Mouse (Mus musculus): Measurements from ENCODE around the gene Abcg5. TPM values are rescaled to one million over a fixed set of nuclear protein-coding genes. Genes with fewer than 3 reads are reported as not detected.

Abcg5 gene
- total RNA-seq, 1 experiment = 0.27 TPM

- H3K4me3 ChIP-seq (ENCODE audit: insufficient read depth in 1 of 2, low read depth in 1 of 2, low read length in 2 of 2, poor library complexity in 1 of 2, severe bottlenecking in 1 of 2) = no peak overlapping the region
- H3K27ac ChIP-seq (ENCODE audit: insufficient read depth, low read depth, low read length, poor library complexity, severe bottlenecking) = no peak overlapping the region
- H3K36me3 ChIP-seq (ENCODE audit: control insufficient read depth, insufficient read depth, low read length, poor library complexity, severe bottlenecking) = no peaks in the 10 kb centered on the region
- TF ChIP-seq CHD2 (IDR thresholded peaks at IDR 0.05; ENCODE audit: low read depth, low read length) = no peak
- no peak for TF ChIP-seq ZC3H11A (IDR thresholded peaks at IDR 0.05; ENCODE audit: borderline replicate concordance, low read depth, low read length)
- TF ChIP-seq HCFC1 (IDR thresholded peaks at IDR 0.05; ENCODE audit: borderline replicate concordance, insufficient read depth, low read length) = no peak
- no peak for TF ChIP-seq ZNF384 (IDR thresholded peaks at IDR 0.05; ENCODE audit: low read depth, low read length)
- TF ChIP-seq MAFK (IDR thresholded peaks at IDR 0.05; ENCODE audit: insufficient read depth, low read depth, low read length) = no peak
- H3K9me3 ChIP-seq (ENCODE audit: control insufficient read depth, insufficient read depth, low read depth, low read length) = no peaks in the 10 kb centered on the region
- in situ Hi-C loops (cut with MboI; ENCODE audit: low sequenced_read_pairs in 2 of 2, unreplicated experiment in 2 of 2) = no loop called here
- peaks cover 0 to 2% of the 10 kb centered on the region in 2 experiments; a peak in 1 of 4 replicates for H3K4me1 ChIP-seq (ENCODE audit: control insufficient read depth in 2 of 2, insufficient read depth in 2 of 2, low read length in 2 of 2, poor library complexity in 1 of 2)
- H3K9ac ChIP-seq (ENCODE audit: insufficient read depth, low read depth, low read length, poor library complexity, severe bottlenecking) = no peak overlapping the region
- DNase-seq (ENCODE audit: low read depth, low spot score) = no peak
These were observed 54.2 kb downstream of the Abcg5 start for GRCm38 (mm10) chr17:84628611-84629010.

DNA sequence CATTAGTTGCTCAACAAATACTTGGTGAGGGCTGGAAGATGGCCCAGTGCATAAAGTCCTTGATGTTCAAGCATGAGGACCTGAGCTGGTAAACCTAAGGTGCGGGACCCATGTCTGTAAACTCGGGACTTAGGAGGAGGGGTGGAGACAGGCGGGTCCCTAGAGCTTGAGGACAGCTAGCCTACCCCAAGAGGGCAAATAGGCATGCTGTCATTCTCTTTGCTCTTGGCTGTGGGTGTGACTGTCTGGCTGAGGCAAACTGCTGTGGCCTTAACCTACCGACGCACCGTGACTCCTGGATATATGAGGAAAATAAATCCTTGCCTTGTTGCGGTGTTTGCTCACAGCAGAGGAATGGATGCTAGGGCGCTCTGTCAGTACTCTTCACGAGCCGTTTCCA is 55.1 kb downstream of the Abcg5 start:
- DNase-seq (ENCODE audit: low read depth, low spot score) = no peak
- in situ Hi-C loops (cut with MboI; ENCODE audit: low sequenced_read_pairs in 2 of 2, unreplicated experiment in 2 of 2) = no loop called here
- no peak overlapping the region for H3K27ac ChIP-seq (ENCODE audit: insufficient read depth, low read depth, low read length, poor library complexity, severe bottlenecking)

GRCm38 (mm10) chr17:84626857-84627305 is 55.9 kb downstream of the Abcg5 start:
- no peaks in the 10 kb centered on the region for H3K4me1 ChIP-seq (ENCODE audit: control insufficient read depth in 2 of 2, insufficient read depth in 2 of 2, low read length in 2 of 2, poor library complexity in 1 of 2)
- no peaks in the 10 kb centered on the region for H3K9me3 ChIP-seq (ENCODE audit: control insufficient read depth, insufficient read depth, low read depth, low read length)
- TF ChIP-seq HCFC1 (IDR thresholded peaks at IDR 0.05; ENCODE audit: borderline replicate concordance, insufficient read depth, low read length) (no peak), ZNF384 (IDR thresholded peaks at IDR 0.05; ENCODE audit: low read depth, low read length) (no peak), MAFK (IDR thresholded peaks at IDR 0.05; ENCODE audit: insufficient read depth, low read depth, low read length) (no peak), ZC3H11A (IDR thresholded peaks at IDR 0.05; ENCODE audit: borderline replicate concordance, low read depth, low read length) (no peak), CHD2 (IDR thresholded peaks at IDR 0.05; ENCODE audit: low read depth, low read length) (no peak)
- H3K9ac ChIP-seq (ENCODE audit: insufficient read depth, low read depth, low read length, poor library complexity, severe bottlenecking) = no peak overlapping the region
- no peaks in the 10 kb centered on the region for H3K36me3 ChIP-seq (ENCODE audit: control insufficient read depth, insufficient read depth, low read length, poor library complexity, severe bottlenecking)
- in situ Hi-C loops (cut with MboI; ENCODE audit: low sequenced_read_pairs in 2 of 2, unreplicated experiment in 2 of 2) = no loop called here
- peak overlapping the region; percentile 31 to 88 for H3K4me3 ChIP-seq (ENCODE audit: insufficient read depth in 1 of 2, low read depth in 1 of 2, low read length in 2 of 2, poor library complexity in 1 of 2, severe bottlenecking in 1 of 2)
- no peak overlapping the region for H3K27ac ChIP-seq (ENCODE audit: insufficient read depth, low read depth, low read length, poor library complexity, severe bottlenecking)
- DNase-seq (ENCODE audit: low read depth, low spot score) = no peak

More for the DNA sequence above, 55.1 kb downstream of the Abcg5 start:
- Histone ChIP-seq H3K9ac (ENCODE audit: insufficient read depth, low read depth, low read length, poor library complexity, severe bottlenecking) (no peak overlapping the region), H3K36me3 (ENCODE audit: control insufficient read depth, insufficient read depth, low read length, poor library complexity, severe bottlenecking) (no peaks in the 10 kb centered on the region), H3K4me3 (ENCODE audit: insufficient read depth in 1 of 2, low read depth in 1 of 2, low read length in 2 of 2, poor library complexity in 1 of 2, severe bottlenecking in 1 of 2) (no peak overlapping the region), H3K4me1 (ENCODE audit: control insufficient read depth in 2 of 2, insufficient read depth in 2 of 2, low read length in 2 of 2, poor library complexity in 1 of 2) (no peaks in the 10 kb centered on the region), H3K9me3 (ENCODE audit: control insufficient read depth, insufficient read depth, low read depth, low read length) (no peaks in the 10 kb centered on the region)
- TF ChIP-seq ZNF384 (IDR thresholded peaks at IDR 0.05; ENCODE audit: low read depth, low read length) (no peak), HCFC1 (IDR thresholded peaks at IDR 0.05; ENCODE audit: borderline replicate concordance, insufficient read depth, low read length) (no peak), MAFK (IDR thresholded peaks at IDR 0.05; ENCODE audit: insufficient read depth, low read depth, low read length) (no peak), ZC3H11A (IDR thresholded peaks at IDR 0.05; ENCODE audit: borderline replicate concordance, low read depth, low read length) (no peak), CHD2 (IDR thresholded peaks at IDR 0.05; ENCODE audit: low read depth, low read length) (no peak)

GRCm38 (mm10) chr17:84626276-84626856 is 56.4 kb downstream of the Abcg5 start, which contains the start of gene Dync2li1:
Gene Dync2li1, plus strand, starts transcription at chr17:84626496.
- peak within 1 kb of the TSS; percentile 62 for H3K9ac ChIP-seq (ENCODE audit: insufficient read depth, low read depth, low read length, poor library complexity, severe bottlenecking)
- DNase-seq (ENCODE audit: low read depth, low spot score) = peak; percentile 94
- TF ChIP-seq CHD2 (IDR thresholded peaks at IDR 0.05; ENCODE audit: low read depth, low read length) (no peak), HCFC1 (IDR thresholded peaks at IDR 0.05; ENCODE audit: borderline replicate concordance, insufficient read depth, low read length) (peak; percentile 98)
- H3K9me3 ChIP-seq (ENCODE audit: control insufficient read depth, insufficient read depth, low read depth, low read length) = no peaks in the 10 kb centered on the region
- no peaks in the 10 kb centered on the region for H3K36me3 ChIP-seq (ENCODE audit: control insufficient read depth, insufficient read depth, low read length, poor library complexity, severe bottlenecking)
- H3K4me3 ChIP-seq (ENCODE audit: insufficient read depth in 1 of 2, low read depth in 1 of 2, low read length in 2 of 2, poor library complexity in 1 of 2, severe bottlenecking in 1 of 2) = peak within 1 kb of the TSS; percentile 80 to 88
- H3K27ac ChIP-seq (ENCODE audit: insufficient read depth, low read depth, low read length, poor library complexity, severe bottlenecking) = no peak within 1 kb of the TSS
- in situ Hi-C loops (cut with MboI; ENCODE audit: low sequenced_read_pairs in 2 of 2, unreplicated experiment in 2 of 2) = no loop called here
- H3K4me1 ChIP-seq (ENCODE audit: control insufficient read depth in 2 of 2, insufficient read depth in 2 of 2, low read length in 2 of 2, poor library complexity in 1 of 2) = no peaks in the 10 kb centered on the region

Data from ES-E14 (cell line).